Mouse (Mus musculus): ENCODE results near the gene Pdcd1.
"Not testable (repeated sequence)": the region's sequence is repeated elsewhere in the genome, so short reads cannot be mapped to it uniquely, and the experiment has no call there.

Pdcd1 gene

DNA sequence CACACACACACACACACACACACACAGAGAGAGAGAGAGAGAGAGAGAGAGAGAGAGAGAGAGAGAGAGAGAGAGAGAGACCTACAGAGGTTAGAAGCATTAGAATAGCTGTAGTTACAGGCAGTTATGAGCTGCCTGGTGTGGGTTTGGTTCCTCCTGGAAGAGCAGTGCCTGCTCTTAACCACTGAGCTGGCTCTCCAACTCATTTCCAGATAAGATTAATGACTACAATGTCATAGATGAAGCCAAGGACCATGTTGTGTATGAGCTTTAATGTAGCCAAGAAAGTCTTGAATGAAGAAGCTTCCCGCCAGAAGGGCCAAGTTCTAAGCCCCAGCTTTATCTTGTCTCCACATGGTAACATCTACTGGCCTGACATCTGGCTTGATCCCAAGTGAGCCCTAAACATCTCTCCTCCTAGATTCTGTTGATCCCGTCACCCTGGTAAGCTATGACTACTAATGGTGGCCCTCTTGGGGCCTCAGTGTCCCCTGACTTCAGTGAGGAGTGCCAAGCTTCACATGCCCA lies 19.2 kb downstream of the Pdcd1 start:
- DNase-seq (ENCODE audit: low spot score in 2 of 2), result no peak

DNA sequence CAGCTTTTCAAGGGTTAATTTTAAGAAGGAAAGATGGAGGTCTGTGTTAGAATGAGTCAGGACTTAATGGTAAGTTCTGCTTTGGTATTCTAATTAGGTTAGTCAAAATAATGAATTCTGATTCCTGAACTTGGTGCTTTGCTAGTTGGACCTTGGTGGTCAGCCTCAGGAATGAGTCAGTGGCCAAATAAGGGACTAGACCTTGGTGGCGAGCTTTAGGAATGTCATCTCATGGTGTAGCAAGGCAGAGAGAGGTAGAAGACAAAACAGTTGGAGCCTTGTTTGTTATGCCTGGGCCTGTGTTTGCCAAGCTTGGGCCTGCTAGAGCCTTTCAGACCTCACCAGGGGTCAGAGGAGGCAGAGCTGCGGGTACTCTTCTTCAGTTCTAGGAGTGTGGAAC lies 23.6 kb downstream of the Pdcd1 start:
- no peak for DNase-seq (ENCODE audit: low spot score in 2 of 2)

DNA sequence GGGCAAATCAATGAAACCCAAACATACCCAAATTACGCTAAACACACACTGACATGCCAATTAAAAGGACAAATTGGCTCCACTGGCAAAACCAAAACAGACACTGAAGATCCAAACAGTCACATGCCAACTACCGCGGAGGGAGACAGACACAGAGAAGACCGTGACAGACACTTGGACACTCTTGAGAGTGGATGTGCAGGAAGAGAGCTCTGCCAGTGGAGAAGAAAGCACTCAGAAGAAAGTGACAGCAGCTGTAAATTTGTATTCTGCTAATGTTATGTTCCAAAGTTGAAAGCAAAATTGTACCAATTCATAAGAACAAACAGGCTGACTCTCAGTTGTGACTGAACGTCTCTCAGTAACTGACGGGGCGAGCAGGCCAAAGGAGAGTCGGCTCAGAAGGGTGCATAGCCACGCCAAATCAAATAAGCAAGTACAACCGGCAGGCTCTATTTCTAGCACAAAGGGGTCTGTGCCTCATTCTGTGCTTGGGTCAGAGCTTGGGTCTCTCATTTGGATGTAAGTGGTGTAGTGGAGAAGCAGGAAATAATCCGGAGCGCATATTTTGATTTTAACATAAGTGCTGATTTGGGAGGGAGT lies 24.7 kb downstream of the Pdcd1 start:
- DNase-seq (ENCODE audit: low spot score in 2 of 2), result no peak

DNA sequence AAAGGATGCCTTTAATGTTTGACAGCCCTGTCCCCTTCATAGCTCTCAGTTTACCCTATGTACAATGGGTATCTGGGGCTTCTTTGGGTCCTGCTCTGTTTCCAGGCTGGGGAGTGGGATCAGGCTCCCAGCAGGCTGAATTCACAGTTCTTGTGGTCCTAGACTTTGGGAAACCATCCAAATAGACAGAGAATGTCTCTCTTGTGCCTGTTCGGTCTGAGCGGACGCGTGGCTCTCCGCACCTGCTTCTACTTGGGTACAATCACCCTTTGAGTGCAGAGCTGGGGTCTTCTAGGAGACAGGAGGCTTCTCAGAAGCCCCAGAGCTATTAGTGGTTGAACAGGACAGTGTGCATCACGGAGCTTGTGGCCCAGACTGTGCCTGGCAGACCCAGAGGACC lies 32.2 kb downstream of the Pdcd1 start, which contains the start of gene Neu4:
Gene Neu4, plus strand, starts transcription at position 301 of the 400 bp plus-strand sequence.
- no peak for DNase-seq (ENCODE audit: low spot score in 2 of 2)

DNA sequence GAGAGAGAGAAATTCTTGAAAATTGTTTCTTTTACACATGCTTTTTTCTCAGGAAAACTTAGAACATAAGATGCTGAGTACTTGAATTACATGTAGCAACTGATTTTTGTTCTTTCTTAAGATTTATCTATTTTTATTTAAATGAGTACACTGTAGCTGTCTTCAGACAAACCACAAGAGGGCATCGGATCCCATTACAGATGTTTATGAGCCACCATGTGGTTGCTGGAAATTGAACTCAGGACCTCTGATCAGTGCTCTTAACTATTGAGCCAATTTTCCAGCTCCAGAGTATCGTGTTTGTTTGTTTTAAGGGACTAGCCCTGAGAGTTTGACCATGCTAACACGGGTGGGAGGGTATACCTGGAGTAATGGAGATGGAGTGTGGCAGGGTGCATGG lies 40.7 kb downstream of the Pdcd1 start:
- DNase-seq (ENCODE audit: low spot score in 2 of 2), result no peak

DNA sequence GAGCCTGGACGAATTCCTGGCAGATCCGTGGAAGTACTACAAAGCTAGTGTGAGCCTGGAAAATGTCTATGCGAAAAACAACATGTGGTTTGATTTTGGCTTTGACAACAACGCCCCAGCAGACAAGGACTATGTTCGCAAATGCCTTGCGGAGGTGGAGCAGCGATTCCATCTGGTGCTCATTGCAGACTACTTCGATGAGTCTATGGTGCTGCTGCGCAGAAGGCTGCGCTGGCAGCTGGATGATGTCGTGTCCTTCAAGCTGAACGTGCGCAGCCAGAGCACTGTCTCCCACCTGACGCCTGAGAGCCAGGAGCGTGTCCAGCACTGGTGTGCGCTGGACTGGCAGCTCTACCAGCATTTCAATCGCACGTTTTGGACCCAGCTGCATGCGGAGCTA lies 43.5 kb downstream of the Pdcd1 start:
- peak; percentile 73 to 93 for DNase-seq (ENCODE audit: low spot score in 2 of 2)

DNA sequence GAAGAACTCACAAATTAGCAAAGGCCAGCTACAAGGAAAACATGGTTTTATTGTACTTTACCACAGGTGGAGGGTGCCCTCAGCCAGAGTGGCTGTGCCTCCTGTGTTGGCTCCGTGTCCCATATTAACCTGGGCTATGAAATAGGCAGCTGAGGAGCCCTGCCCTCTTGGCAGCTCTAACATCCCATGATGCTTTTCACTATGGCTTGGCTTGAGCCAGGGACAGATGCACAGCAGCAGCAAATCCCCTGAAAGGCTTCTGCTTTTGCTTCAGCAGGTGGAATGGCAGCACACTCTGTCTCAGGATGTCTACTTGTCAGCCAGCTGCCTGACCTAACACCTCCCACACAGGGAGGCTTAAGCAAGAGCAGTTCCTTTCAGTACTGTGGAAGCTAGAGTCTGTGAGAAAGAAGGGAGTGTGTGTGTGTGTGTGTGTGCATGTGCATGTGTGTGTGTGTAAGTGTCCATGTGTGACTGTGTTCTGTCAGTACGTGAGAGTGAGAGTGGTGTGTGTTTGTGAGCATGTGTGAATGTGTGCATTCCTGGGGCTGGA lies 46.3 kb downstream of the Pdcd1 start:
- peak; percentile 36 to 46 for DNase-seq (ENCODE audit: low spot score in 2 of 2)

DNA sequence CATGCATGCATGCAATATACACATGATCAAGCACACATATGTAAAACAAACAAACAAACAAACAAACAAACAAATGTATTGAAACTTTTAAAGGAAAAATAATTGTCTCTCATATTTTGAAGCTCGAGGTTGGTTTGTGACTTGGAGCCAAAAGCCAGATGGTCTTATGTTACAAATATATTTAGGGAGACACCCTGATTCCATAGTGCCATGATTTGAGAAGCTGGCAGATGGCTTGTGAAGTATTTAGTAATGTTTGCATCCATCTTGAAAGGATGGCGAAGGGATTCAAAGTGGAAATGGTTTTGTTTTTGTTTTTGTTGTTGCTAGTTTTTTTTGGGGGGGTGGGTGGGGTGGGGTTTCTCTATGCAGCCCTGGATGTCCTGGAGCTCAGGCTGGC lies 51.3 kb downstream of the Pdcd1 start:
- DNase-seq (ENCODE audit: low spot score in 2 of 2), result no peak

DNA sequence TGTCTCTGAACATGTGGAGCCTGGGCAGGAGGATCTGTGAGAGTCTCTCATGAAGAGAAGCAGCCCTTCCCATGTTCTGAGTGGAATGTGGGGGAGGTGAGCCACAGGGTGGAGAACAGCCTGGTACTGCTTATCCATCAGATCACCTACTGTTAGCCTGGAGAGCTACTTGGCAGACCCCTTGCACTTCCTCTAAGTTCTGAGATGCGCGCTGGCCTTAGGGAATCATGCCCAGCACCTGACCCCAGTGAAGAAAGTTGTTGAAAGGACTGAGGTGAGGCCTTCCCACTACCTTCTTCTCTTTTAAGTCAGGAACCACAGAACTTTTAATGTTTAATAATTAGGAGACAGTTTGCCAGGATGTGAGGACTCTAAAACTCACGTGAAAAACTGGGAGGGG lies 60.9 kb downstream of the Pdcd1 start:
- not testable (repeated sequence) for DNase-seq (ENCODE audit: low spot score in 2 of 2)

DNA sequence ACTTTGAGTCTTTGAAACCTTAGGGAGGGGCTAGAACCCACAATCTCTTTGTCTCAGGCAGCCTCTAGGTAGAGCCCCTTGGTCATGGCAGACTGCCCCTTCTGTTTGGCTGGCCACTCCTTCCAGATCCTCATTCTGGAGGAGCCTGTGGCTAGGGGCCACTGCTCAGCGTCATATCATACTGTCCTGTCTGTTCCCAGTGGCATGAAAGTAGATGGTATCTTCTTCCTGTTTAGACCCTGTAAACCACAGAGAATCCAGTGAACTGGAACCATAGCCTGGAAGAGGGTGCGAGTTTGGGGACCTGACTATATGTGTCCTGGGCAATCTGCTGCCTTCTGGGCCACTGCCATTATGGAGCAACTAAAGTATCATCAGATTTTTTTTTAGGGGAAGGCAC lies 61.3 kb downstream of the Pdcd1 start:
- DNase-seq (ENCODE audit: low spot score in 2 of 2), result not testable (repeated sequence)

DNA sequence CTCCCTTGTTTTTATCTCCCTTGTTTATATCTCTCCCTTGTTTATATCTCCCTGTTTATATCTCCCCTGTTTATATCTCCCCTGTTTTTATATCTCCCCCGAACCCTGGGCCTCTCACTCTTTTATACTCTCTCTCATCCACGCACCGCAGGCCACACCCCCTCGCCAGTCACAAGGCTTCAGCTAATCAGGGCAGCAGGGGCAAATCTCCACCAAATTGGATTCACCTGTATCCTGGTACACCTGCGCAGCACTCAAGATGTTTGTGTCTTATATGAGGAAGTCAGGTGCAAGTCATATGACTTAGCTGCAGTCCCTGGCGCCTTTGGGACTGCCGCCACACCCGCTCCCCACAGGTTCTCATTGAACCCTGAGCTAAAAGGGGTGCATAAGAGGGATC lies 62.1 kb downstream of the Pdcd1 start, which contains the start of gene Gal3st2c:
Gene Gal3st2c, plus strand, starts transcription at position 301 of the 400 bp plus-strand sequence.
- not testable (repeated sequence) for DNase-seq (ENCODE audit: low spot score in 2 of 2)

DNA sequence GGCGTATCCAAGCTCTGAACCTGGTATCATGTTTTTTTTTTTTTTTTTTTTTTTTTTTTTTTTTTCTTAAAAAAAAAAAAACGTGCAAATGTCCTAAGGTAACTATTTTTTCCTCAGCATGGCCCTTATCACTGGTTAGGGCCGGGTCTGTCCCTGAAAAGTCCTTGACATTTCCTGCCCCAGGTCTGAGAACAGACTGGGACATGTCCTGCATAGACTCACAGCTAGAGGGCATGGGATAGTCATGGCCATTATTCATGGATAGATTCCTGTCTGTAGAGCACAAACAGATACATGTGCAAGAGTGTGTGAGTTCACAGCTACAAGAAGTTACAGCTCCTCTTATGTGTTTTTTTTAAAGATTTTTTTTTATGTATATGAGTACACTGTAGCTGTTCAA lies 63.6 kb downstream of the Pdcd1 start:
- DNase-seq (ENCODE audit: low spot score in 2 of 2), result no peak
